Mouse (Mus musculus) testis, postnatal 10 days (tissue): ENCODE measurements at regions not wholly inside any gene's neighbourhood (a gene's known extent, or its start where the extent isn't known, plus 50 kb on each side); places are given as distances from the start of the nearest gene placed in this dataset.

Source experiments
- DNase-seq: peaks from one replicate; pipeline ENCODE4 v3.0.0; 2021; ENCODE audit warnings: low spot score

GRCm38 (mm10) chr16:72152920-72153319 lies 155.2 kb upstream of the Robo1 start:
- DNase-seq, result no peak

DNA sequence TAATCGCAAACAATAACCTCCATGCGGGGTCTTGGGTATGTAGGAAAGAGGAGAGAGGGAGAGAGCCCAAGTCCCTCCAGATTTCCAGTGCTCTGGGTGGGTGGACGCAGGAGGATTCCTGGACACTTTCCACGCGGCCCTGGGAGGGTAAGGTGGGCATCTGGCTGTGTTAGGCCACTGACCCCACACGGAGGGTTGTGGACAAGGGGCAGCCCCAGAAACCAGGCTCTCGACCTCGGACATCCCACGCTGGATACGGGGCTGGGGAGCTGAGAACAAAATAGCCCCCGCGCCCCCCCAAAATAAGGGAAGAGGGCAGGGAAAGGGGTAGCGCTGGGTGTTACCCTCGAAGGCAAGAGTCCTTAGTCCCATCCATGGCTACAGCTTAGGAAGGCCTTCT lies 150.2 kb upstream of the Robo1 start:
- no peak for DNase-seq

GRCm38 (mm10) chr16:72159411-72159810 lies 148.7 kb upstream of the Robo1 start:
- DNase-seq, result no peak

GRCm38 (mm10) chr16:72175727-72176126 lies 132.4 kb upstream of the Robo1 start:
- no peak for DNase-seq

GRCm38 (mm10) chr16:72194320-72194719 lies 113.8 kb upstream of the Robo1 start:
- DNase-seq, result no peak

- peak; percentile 78 for DNase-seq
Measured at GRCm38 (mm10) chr16:72215360-72216013, 92.6 kb upstream of the Robo1 start.

GRCm38 (mm10) chr16:72218021-72218420 lies 90.1 kb upstream of the Robo1 start:
- no peak for DNase-seq

DNA sequence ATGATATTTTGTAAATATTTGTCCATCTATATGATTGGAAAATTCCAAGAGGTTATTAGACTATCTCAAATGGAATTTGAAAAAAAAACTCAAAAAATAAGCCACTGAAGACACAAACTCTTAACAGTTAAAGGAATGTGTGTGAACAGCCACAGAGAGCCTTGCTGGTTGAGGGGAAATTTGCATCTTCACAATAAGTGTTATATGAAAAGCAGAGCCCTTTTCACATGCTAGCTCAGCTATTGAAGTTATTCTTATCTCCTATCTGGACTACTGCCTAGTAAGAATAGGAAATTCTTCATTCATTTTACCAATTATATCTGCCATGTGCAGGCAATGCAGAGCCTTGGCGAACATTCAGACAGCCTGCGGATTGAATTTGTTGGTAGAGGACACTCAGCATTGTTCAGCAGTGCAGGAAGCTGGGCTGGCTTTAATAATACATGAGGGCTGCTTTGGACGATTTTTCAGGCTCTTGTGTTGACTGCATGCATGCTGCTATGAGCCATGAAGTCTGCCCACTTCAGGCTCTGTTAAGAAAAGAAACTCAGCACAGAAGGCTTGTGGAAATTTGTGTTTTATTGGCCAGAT lies 86.1 kb upstream of the Robo1 start:
- no peak for DNase-seq

DNA sequence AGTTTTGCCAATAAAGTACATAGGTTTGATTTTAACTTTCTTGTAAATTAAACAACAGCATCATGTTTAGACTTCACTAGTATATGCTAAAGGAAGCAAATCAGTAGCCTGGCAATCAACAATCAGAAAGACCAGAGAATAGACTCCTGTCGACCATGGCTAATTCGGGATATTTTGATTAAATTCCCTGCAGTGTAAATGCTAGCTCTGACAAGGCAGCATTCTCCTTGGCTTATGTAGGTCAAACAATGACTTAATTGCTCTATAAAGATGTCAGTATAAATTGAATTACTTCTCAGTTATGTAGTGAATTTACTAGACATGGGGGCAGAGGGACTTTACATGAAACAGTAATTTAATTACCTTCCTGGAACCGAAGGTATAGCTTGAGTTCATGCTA lies 84.2 kb upstream of the Robo1 start:
- DNase-seq, result no peak

- no peak for DNase-seq
Measured at GRCm38 (mm10) chr16:72225157-72225880, 82.8 kb upstream of the Robo1 start.

DNA sequence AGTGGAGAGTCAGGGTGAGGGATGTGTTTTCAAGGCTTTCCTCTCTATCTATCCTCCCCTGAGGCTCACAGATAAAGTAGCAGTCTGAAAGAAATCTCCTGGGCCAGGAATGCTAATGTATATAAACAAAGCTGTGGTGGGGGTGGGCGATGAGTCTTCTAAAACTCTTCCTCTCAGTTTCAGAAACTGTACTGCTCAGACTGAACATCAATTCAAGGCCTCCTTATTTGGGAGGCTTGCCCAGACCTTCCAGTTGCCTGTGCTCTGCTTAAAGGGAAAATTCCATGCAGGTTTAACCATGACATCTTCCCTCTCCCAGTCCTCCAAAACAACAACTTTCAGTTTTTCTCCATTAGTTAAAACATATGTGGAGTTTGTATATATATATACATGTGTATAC lies 73.7 kb upstream of the Robo1 start:
- no peak for DNase-seq

GRCm38 (mm10) chr16:72239631-72240030 lies 68.5 kb upstream of the Robo1 start:
- no peak for DNase-seq

- DNase-seq, result no peak
Measured at GRCm38 (mm10) chr16:72256388-72256787, 51.7 kb upstream of the Robo1 start.
